In genomic region chr7:80607503-80607902, GRCm38 (mm10) we compare ENCODE assay signal across 15 mouse cellular contexts.
"Had no signal": no experiment of that assay in that cellular context is flagged by ENCODE, and none has a peak within 500 bp of the region (broad histone marks: within the 10 kb centered on the region; RNA-seq: fewer than 3 reads in every experiment).

No protein-coding gene starts in this region.

- H3K9ac ChIP-seq: neural tube, embryonic 15.5 days; stomach, embryonic 15.5 days had no signal

- H3K4me2 ChIP-seq: neural tube, embryonic 15.5 days; stomach, embryonic 15.5 days had no signal

- DNase-seq: retina, postnatal 1 day; right cerebral cortex, adult 18-20 months; right cerebral cortex, postnatal 14 days; right cerebral cortex, postnatal 25 days; right cerebral cortex, postnatal 4 days; spleen, adult 18-20 months; thymus, adult 18-20 months; thymus, adult 2 months; thymus, postnatal 14 days; thymus, postnatal 25 days; thymus, postnatal 36 days; thymus, postnatal 4 days had no signal

- H3K27me3 ChIP-seq: neural tube, embryonic 15.5 days; stomach, embryonic 15.5 days had no signal

- H3K27ac ChIP-seq: neural tube, embryonic 15.5 days; stomach, embryonic 15.5 days; stomach, postnatal 0 days had no signal

- H3K4me3 ChIP-seq: neural tube, embryonic 15.5 days; stomach, embryonic 15.5 days had no signal

- H3K9me3 ChIP-seq: neural tube, embryonic 15.5 days; stomach, embryonic 15.5 days had no signal

- H3K36me3 ChIP-seq: stomach, embryonic 15.5 days had no signal
